Mouse (Mus musculus): ENCODE data around the gene Vmn2r59. TPM values are rescaled to one million over a fixed set of nuclear protein-coding genes. Genes with fewer than 3 reads are reported as not detected.
"Not testable (repeated sequence)": the region's sequence is repeated elsewhere in the genome, so short reads cannot be mapped to it uniquely, and the experiment has no call there.

The Vmn2r59 gene
- polyA plus RNA-seq (2016; fragmentation: Nextera tagmentation; extraction: Ambion mirVana): not detected in 2 replicates

GRCm38 (mm10) chr7:42058923-42059322 is at the start of gene Vmn2r59:
Gene Vmn2r59, minus strand, starts transcription at chr7:42059023.
- no peaks in the 10 kb centered on the region for H3K4me1 ChIP-seq

DNA sequence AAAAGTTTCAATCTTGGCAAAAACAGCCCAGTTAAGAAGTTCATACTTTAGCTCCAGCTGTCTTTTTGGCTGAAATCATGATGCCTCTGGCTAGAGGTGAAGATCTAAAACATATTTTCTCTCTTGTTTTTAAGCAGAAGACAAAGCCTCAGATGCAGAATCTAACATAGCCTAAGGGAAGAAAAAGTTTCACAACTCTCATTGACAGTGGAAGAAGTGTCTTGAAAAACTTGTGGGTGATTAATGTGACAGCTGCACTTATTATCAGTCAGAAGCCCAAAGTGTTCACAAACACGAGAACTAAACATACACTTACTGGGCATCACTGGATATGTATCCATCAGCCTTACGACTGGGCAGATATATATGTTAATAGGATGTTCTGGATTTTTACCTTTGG is 48.6 kb upstream of the Vmn2r59 start, which contains the start of gene Vmn2r60:
Vmn2r60 (plus strand) TSS at position 301 of the 400 bp plus-strand sequence.
- no peak within 1 kb of the TSS for H3K4me3 ChIP-seq
- H3K9me3 ChIP-seq (replicated peaks): no peaks in the 10 kb centered on the region
- no peaks in the 10 kb centered on the region for H3K27me3 ChIP-seq (ENCODE audit: low read depth, poor library complexity, severe bottlenecking)
- 86% methylated on average over 2 of the region's 2 CpGs for WGBS
- DNase-seq (ENCODE audit: low spot score): no peak
- no peaks in the 10 kb centered on the region for H3K36me3 ChIP-seq
- H3K4me1 ChIP-seq: no peaks in the 10 kb centered on the region
- no peak within 1 kb of the TSS for H3K27ac ChIP-seq

More at GRCm38 (mm10) chr7:42058923-42059322, at the start of gene Vmn2r59:
- Histone ChIP-seq H3K36me3 (no peaks in the 10 kb centered on the region), H3K4me3 (no peak within 1 kb of the TSS), H3K27me3 (ENCODE audit: low read depth, poor library complexity, severe bottlenecking) (no peaks in the 10 kb centered on the region), H3K9me3 (replicated peaks) (no peaks in the 10 kb centered on the region), H3K27ac (no peak within 1 kb of the TSS)
- DNase-seq (ENCODE audit: low spot score): no peak

- H3K27me3 ChIP-seq (ENCODE audit: low read depth, poor library complexity, severe bottlenecking); DNase-seq (ENCODE audit: low spot score); H3K36me3 ChIP-seq; H3K27ac ChIP-seq; H3K4me3 ChIP-seq; H3K9me3 ChIP-seq (replicated peaks); H3K4me1 ChIP-seq: not testable (repeated sequence)
- 83% methylated on average over 14 of the region's 14 CpGs for WGBS
These were observed 48.2 kb upstream of the Vmn2r59 start for GRCm38 (mm10) chr7:42107061-42107460.

Other genes with a start within 250 kb of the Vmn2r59 start
- not detected in 2 replicates for gene Vmn2r58, start 186.3 kb downstream of the Vmn2r59 start, polyA plus RNA-seq (2016; fragmentation: Nextera tagmentation; extraction: Ambion mirVana)
- not detected in 2 replicates for gene Vmn2r60, start 48.7 kb upstream of the Vmn2r59 start, polyA plus RNA-seq (2016; fragmentation: Nextera tagmentation; extraction: Ambion mirVana)
- not detected in 2 replicates for gene Vmn2r61, start 201.0 kb upstream of the Vmn2r59 start, polyA plus RNA-seq (2016; fragmentation: Nextera tagmentation; extraction: Ambion mirVana)